9 mouse cellular contexts compared by ENCODE assay signal in the genomic region with DNA sequence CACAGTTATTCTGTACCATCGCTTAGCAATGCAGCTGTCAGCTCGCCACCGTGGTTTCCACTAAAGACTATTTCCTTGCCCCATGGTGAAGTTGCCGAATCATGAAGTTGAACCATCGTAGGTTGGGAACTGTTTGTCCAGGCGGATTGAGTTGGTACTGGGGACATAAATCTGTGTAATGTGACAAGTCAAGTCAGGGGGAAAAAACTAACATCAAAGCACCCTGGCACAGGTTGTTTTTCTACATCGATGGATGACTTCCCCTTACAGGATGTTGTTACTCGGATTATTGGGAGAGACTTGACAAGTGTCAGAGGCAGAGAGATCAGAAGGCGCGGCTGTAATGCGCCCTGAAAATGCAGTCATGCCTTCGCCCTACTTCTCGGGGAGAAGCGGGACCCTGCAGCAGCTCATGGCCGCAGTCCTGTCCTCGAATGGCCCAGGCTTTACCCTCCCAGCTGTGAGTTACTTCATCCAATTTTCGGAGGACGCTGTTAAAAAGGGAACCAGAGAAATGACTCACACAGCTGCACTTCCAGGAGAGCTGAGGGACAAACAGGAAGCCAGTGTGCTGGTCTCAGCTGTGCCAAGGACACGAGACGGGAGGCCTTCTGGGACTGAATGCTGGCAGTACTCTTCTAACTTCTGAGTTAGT. TPM values are rescaled to one million over a fixed set of nuclear protein-coding genes. Genes with fewer than 3 reads are reported as not detected.
DNase-seq lines count a peak whose midpoint lies in the region; ATAC-seq lines count a peak whose summit lies in the region.
"Had no signal": no experiment of that assay in that cellular context is flagged by ENCODE, and none has a peak within 500 bp of the region (broad histone marks: within the 10 kb centered on the region; RNA-seq: fewer than 3 reads in every experiment).

No protein-coding gene starts in this region.

- no peaks in the 10 kb centered on the region for H3K9me3 ChIP-seq in intestine, embryonic 16.5 days (ENCODE audit: control insufficient read depth, low read length)

- peak; percentile 20 for DNase-seq in ovary, adult 18-20 months (ENCODE audit: low spot score)
- no peak for DNase-seq in ovary, postnatal 10 days (ENCODE audit: low spot score)
- DNase-seq in kidney, adult 9 months, result peak; percentile 14
- DNase-seq in cerebellum, postnatal 25 days, result no peak

- H3K27ac ChIP-seq in intestine, embryonic 16.5 days (ENCODE audit: low read length), result no peak overlapping the region

- no peaks in the 10 kb centered on the region for H3K36me3 ChIP-seq in intestine, embryonic 16.5 days (ENCODE audit: control insufficient read depth, insufficient read depth, low read length)

- ATAC-seq in common myeloid progenitor, adult 5-6 weeks (replicated peaks; ENCODE audit: low read depth, poor library complexity, severe bottlenecking), result peak; percentile 92
- peak; percentile 97 for ATAC-seq in megakaryocyte progenitor cell, adult 5-6 weeks (replicated peaks; ENCODE audit: poor library complexity)
- ATAC-seq in cerebellum, adult (ENCODE audit: insufficient number of reproducible peaks, low FRiP score, low TSS enrichment), result no peak
- ATAC-seq in intestine, embryonic 16.5 days, result no peak
- ATAC-seq: Patski had no signal

- no peak overlapping the region for H3K4me3 ChIP-seq in intestine, embryonic 16.5 days (ENCODE audit: low read length)

- H3K4me2 ChIP-seq in intestine, embryonic 16.5 days (ENCODE audit: low read depth, low read length), result no peak overlapping the region

- H3K4me1 ChIP-seq in intestine, embryonic 16.5 days (ENCODE audit: control insufficient read depth, insufficient read depth, low read length), result no peaks in the 10 kb centered on the region

- H3K9ac ChIP-seq in intestine, embryonic 16.5 days (ENCODE audit: low read depth, low read length), result no peak overlapping the region

- no peaks in the 10 kb centered on the region for H3K27me3 ChIP-seq in intestine, embryonic 16.5 days (replicated peaks; ENCODE audit: control insufficient read depth, insufficient read depth, low read length)

- WGBS in intestine, embryonic 16.5 days, result 61% methylated on average over 20 of the region's 20 CpGs

RNA-seq across cellular contexts. Expression of gene Mis18a, which starts 50.2 kb away (rescaled TPM):
- 40.6 and 54.6 TPM in 2 replicates for total RNA-seq in common myeloid progenitor, adult 5-6 weeks (2017)
- 76.3 and 83.9 TPM in 2 replicates for total RNA-seq in megakaryocyte progenitor cell, adult 5-6 weeks (2015)
- total RNA-seq in megakaryocyte progenitor cell, adult 5-6 weeks (2017), result 49.4 and 49.8 TPM in 2 replicates
- 51.2 and 53.5 TPM in 2 replicates for polyA plus RNA-seq in intestine, embryonic 16.5 days (2015; fragmentation: Nextera tagmentation; extraction: Ambion mirVana)

Comparison
In these comparisons a context has a peak if more than half of its experiments do, and no peak if none do; other contexts are left out.
1. DNase-seq: peak in ovary, adult 18-20 months (single experiment) and kidney, adult 9 months (single experiment); none in ovary, postnatal 10 days (single experiment) and cerebellum, postnatal 25 days (0 of 2).
2. ATAC-seq: peak in common myeloid progenitor, adult 5-6 weeks (single experiment) and megakaryocyte progenitor cell, adult 5-6 weeks (single experiment); none in cerebellum, adult (single experiment) and intestine, embryonic 16.5 days (single experiment).